Mouse (Mus musculus) erythroblast, adult 5-6 weeks (primary cell): ENCODE data around the gene Lmntd2. TPM values are rescaled to one million over a fixed set of nuclear protein-coding genes. Genes with fewer than 3 reads are reported as not detected.
A peak's percentile ranks its signal among the peaks of the same experiment; 100 is the strongest.
"Not testable (repeated sequence)": the region's sequence is repeated elsewhere in the genome, so short reads cannot be mapped to it uniquely, and the experiment has no call there.

Source experiments
- ATAC-seq: replicated peaks from 2 replicates; pipeline ENCODE4 v1.8.0; 2016; ENCODE audit warnings: moderate number of reproducible peaks, mild to moderate bottlenecking, moderate TSS enrichment, inconsistent platforms; ENCODE audit not compliant: poor library complexity, low FRiP score, severe bottlenecking
- total RNA-seq, 2 experiments: library from RNA; stranded (forward) in 1 of 2; stranded (reverse) in 1 of 2; fragments of 150-400 nt in 1 of 2; fragments of 200-764, 138-1000 nt in 1 of 2; gene quantifications; 2 replicates each; pipeline versions ENCODE4 v1.2.3 to v1.2.4; 2015 to 2017; ENCODE audit warnings: low replicate concordance in 2 of 2

Lmntd2 gene
- total RNA-seq (2015; ENCODE audit: low replicate concordance) (not detected in 2 replicates), total RNA-seq (2017; ENCODE audit: low replicate concordance) (0.17 and 1.7 TPM in 2 replicates)

DNA sequence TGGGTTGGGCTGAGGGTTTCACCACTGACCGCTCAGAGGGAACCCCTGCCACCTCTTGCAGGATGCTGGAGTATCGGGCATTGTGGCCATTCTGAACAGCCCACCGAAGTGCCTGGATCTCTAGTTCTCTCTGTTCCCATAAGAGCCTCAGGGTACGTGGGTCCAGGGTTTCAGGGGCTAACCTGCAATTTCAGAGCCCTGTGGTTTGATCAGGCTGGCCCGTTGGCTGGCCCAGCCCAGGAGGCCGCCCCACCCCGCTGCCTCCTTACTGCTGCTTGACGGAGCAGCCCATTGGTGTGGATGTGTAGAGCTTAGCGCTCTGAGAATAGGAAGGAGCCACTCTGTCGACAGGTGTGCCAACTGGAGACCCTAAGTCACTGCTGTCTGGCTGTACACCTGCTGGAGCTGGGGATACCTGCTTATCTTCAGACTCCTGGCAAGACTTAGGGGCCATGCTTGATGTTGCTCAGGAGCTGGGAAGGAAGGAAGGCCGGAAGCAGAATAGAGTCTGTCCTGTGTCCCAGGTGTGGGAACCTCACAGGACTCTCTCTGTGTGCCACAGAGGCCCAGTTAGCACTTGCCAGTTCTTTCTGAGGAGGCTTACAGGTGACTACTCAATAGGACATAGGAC lies at the start of gene Lmntd2:
Gene Lmntd2 (minus strand): TSS at position 476 of the 631 bp plus-strand sequence.
- ATAC-seq, result no peak

DNA sequence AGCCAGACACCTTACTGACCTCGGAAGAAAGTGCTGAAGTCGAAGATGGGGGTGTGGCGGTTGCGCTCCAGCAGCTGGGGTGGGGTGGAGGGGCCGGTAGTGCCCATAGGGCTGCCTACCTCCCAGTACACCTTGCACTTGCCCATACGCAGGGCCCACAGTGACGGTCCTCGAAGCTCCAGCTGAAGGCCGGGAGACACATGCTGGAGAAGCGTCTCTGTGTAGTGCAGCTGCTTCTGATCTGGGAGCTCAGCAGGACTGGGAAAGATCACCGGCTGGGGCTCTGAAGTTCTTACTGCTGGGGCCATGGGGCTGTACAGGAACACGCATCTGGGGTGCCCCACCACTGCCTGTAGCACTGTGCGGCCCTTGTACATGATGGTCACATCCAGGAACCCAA lies 49.8 kb upstream of the Lmntd2 start:
- ATAC-seq, result no peak

DNA sequence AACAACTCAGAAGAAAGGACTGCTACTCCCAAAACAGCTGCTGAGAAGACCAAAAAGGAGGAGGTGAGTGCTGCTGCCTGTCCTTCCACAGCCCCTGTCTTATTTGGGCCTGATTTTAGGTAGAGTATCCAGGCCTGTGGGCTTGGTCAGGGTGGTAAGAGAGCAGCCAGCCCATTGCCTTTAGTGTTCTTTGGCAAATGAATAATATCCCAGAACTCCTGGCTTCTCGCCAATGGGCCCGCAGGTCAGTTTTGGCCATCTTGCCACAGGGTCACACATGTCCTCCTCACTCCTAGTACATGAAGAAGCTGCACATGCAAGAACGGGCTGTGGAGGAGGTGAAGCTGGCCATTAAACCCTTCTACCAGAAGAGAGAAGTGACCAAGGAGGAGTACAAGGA lies 47.6 kb upstream of the Lmntd2 start:
- ATAC-seq, result no peak

DNA sequence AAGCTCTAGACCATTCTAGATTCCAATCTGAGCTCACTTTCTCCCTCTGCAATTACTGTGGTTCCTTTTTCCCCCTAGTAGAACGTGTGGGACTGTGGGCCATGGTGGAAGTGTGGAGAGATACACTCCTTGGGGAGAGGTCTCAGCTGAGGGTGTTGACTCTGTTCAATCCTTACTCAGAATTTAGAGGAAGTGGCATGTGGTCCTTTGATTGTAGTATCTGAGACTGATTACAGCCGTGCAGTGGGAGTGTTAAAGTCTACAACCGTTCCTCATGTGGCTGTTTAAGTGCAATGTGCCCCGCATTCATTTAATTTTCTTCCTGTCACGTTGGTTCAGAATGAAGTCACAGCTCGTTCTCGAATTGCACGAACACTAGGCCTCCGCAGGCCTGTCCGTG lies 42.3 kb upstream of the Lmntd2 start:
- ATAC-seq, result no peak

DNA sequence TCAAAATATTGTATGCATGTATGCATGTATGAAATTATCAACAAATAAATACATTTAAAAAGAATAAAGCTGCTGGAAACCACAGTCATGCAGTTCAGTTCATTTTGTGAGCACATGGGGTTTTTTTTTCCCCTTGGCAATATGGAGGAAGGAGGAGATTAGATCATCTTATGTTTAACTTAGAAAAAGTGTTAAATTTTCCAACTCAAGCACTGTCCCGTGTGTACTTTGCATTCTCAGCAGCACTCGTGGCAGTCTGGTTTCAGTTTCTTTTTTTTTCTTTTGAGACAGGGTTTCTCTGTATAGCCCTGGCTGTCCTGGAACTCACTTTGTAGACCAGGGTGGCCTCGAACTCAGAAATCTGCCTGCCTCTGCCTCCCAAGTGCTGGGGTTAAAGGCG lies 36.6 kb upstream of the Lmntd2 start:
- ATAC-seq, result not testable (repeated sequence)

DNA sequence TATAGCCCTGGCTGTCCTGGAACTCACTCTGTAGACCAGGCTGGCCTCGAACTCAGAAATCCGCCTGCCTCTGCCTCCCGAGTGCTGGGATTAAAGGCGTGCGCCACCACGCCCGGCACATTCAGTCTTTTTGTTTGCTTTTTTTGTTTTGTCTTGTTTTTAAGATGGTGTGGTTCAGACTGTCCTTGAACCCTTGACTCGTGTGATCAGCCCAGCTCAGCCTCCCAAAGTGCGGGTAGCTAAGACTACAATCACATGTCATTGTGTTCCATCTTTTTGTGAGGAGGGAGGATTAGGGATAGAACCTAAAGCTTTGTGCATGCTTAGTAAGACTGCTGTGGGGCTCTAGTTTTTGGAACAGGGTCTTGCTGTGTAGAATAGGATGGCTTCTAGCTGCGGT lies 17.7 kb upstream of the Lmntd2 start:
- no peak for ATAC-seq

DNA sequence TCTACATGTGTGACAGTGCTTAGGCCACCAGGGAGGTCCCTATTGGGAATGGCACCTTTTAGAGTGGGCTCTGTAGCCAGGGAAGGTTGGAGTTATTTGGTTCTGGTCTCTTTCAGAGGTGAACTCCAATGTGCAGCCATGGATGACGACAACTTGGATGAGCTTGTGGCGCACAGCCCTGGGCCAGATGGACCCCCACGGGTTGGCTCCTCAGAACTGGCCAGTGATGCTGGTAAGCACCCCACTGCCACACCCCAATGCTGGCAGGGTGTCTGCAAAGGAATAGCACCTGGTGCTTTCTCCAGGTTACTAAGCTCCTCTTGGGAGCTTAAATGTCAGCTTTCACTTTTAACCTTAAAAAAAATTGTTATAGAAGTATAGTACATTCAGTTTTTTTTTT lies 17.2 kb upstream of the Lmntd2 start:
- ATAC-seq, result no peak

DNA sequence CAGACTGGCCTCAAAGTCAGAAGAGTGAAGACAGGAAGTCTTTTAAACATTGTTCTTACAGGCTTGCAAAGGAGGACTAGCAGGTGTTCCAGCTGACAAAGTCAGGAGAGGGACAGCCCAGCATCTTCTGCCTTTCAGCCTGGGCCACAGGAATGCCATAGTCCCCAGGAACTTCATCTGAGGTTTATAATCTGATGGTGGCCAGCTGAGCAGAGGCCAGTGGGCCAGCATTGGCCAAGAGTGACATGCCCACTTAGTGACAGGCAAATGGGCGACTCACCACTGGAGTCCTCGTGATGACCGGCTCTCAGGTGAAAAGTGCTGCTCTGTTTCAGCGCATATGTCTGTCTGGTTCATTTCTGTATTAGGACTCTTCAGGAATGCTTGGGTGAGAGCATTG lies 16.7 kb upstream of the Lmntd2 start:
- no peak for ATAC-seq

DNA sequence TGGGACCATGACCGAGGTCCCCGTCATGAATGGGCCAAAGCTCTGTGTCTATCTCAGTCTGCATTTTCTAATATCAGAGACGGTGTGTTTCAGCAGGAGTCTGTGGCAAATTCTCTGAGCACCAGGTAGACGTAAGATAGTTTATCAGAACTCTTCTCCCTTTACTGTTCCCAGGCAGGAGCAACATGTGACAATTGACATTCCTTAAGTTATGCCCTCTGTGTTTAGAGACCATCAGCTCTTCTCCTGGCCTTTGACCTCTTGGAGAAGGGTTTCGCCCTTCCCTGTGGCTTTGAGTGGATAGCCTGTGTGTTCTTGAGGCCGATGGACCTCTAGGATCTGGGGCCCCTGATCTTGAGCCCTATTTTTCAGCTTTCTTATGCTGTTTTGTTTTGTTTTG lies 15.8 kb upstream of the Lmntd2 start:
- ATAC-seq, result no peak

DNA sequence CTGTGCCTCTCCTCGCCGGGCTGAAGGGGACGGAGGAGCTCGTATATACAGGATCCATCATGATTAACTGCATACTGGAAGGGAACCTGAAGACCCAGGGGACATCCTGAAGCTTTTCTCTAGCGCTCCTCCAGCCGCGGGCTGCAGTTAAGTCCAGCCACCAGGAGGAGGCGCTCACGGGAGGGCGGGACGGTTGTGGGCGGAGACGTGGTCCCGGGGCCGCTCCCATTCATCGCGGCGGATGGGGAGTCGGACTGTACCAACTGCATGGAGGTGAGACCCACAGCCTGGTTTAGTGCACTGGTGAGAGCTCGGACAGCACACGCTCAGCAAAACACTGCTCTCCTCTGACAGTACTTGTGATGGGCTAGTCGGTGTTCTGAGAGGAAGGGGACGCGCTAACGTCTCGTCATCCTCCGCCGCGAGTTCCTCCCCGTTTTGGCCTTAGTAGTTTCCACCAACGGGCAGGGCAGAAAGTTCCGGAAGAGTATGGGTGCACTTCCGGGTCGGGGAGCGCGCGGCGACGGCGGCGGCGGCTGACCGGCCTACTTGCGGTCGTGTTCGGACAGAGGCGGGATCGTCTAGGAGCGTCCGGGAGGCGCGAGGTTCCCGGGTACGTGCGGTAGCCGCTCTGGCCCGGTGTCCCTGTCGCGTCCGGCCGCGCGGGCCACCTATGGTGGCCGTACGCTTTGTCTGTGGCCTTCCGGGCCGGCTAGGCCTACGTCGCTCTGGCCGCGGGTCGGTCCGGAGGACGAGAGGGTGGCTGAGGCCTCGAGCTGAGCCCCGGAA lies 14.6 kb upstream of the Lmntd2 start, which contains the start of gene Phrf1:
Gene Phrf1 (plus strand): TSS at position 506 of the 789 bp plus-strand sequence.
- peak; percentile 94 for ATAC-seq

DNA sequence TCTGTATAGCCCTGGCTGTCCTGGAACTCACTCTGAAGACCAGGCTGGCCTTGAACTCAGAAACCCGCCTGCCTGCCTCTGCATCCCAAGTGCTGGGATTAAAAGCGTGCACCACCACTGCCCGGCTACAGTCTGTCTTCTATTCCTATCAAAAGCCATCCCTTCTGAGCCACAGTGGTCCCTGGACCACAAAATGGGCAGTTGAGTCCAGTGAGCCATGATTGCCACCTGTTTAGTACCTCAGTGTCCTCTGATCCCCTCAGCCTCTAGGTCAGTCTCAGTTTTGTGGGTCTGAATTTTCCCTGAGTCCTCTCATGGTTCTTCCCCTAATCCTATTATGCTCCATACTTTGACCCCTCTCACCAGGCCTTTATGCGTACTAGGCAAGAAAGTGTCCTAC lies 13.9 kb upstream of the Lmntd2 start:
- ATAC-seq, result no peak

DNA sequence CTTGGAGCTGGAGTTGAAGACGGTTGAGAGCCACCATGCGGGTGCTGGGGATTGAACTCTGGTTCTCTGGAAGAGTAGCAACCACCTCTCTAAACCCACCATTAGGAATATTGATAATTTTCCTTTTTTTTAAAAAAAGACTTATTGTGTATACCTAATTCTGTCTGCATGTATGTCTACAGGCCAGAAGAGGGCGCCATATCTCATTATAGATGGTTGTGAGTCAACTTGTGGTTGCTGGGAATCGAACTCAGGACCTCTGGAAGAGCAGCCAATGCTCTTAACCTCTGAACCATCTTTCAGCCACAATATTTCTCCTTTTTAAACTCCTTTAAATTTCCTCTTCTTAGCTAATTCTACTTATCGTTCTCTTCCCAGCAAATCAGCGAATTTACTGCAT lies 12.7 kb upstream of the Lmntd2 start:
- ATAC-seq, result no peak

DNA sequence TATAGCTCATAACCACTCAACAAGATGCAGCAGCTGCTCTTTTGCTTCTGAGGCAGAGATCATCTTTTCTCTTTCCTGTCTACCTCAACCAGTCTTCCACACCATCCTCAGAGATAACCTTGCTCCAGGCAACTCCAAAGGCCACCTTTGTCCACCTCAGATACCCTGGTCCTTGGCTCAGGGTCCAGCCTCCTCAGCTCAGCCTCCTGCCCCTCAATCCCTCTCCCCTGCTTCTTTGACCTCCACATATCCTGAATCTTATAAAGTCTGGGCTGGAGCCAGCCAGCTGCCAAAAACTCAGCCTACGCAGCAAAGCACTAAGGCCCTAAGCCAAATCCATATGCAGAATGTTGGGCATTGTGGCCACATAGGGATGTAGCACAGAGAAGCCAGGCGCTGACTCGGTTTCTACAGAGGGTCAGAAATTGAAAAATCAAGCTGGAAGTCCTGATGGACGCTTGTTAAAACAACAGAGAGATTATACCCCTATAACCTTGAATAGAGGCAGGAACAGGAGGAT lies 8.9 kb upstream of the Lmntd2 start:
- no peak for ATAC-seq

DNA sequence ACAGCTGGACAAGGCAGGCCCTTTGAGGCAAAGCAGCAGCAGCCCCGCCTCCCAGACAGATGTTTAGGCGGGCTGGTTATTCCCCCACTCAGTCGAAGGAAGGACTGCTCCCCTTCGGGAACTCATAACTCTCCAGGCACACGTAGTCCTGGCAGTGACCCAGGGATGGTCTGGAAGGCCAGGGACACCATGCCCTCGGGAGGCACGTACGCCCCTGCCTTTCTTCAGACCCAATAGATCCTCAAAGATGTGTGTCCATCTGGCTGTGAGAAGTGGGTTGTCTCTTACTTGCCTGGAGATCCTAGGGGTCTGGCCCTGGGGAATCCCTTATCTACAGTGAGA lies 8.2 kb upstream of the Lmntd2 start:
- no peak for ATAC-seq

DNA sequence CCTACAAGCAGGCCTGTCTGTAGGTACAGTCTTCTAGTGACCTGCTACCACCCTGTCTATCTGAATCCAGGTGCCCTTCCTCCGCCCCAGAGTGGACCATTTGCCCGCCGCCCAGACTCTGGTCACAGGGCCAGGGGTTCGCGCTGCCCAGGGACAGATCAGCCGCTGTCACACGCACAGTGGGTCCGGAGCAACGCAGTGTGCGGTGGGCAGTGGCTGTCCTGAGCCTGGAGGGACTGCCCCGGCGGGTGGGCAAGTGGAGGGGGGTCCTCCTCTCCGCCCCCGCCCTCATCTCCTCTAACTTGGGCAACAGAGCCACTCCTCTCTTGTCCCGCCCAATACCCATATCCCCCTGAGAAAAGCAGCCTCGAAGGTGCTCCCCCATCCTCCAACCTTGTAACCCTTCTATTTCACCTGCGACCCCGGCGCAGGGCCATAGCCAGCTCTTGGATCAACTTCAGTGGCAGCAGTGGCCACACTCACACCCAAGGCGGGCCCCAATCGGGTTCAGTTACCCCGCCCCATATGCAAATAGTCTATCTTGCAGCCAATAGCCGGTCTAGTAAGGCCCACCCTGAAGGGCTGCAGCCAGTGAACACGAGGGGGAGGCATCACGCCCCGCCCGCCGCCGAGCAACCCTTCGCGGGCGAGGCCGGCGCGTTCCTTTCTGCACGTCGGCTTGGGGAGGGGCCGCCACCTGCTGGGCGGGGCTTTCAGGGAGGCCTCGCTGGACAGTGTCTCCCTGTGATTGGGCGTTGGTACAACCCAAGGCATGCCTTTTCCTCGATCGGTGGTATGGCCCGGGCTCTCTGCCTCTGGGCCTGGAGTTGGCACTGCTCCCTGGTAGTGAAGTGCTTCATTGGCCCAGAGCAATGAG lies 7.6 kb upstream of the Lmntd2 start:
- peak; percentile 87 for ATAC-seq

DNA sequence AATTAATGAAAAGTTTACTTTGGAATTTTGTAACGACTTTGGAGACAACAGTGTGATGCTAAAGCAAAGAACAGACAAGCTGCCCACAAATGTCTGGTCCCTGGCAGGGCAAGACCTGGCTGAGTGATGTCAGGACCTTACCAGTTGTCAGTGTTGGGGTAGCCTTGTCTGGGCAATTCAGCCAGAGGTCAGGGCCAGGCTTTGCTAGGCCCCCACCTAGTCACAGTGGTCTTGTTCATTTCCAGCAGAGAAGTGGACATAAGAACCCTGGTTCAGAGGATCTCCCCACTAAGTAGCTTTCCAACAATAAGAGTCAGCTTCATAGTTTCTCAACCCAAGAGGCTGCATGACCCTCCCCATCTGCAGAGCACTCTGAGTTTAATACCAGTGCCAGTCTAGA lies 6.5 kb upstream of the Lmntd2 start:
- ATAC-seq, result no peak

DNA sequence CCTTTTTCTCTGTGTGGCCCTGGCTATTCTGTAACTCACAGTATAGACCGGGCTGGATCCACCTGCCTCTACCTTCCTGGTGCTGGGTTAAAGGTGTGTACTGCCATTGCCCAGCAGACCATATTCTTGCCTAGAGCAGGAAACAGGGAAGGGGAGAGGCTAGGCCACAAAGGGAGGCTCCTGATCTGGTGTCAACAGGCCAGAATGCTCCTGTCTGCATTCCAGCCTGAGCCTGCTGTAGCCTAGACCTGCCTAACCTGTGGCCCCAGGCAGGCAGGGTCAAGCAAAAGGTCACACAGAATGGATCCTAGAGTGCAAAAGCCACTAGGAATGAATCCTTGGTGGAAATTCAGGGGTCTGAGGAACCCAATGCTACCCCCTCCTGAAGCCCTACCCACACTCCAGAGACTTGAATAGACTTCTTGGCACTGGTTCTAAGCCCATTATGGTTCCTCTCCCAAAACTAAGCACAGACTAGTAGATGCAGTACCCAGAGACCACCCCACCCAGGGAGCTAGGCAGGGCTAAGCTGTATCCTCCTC lies 5.7 kb upstream of the Lmntd2 start:
- no peak for ATAC-seq

DNA sequence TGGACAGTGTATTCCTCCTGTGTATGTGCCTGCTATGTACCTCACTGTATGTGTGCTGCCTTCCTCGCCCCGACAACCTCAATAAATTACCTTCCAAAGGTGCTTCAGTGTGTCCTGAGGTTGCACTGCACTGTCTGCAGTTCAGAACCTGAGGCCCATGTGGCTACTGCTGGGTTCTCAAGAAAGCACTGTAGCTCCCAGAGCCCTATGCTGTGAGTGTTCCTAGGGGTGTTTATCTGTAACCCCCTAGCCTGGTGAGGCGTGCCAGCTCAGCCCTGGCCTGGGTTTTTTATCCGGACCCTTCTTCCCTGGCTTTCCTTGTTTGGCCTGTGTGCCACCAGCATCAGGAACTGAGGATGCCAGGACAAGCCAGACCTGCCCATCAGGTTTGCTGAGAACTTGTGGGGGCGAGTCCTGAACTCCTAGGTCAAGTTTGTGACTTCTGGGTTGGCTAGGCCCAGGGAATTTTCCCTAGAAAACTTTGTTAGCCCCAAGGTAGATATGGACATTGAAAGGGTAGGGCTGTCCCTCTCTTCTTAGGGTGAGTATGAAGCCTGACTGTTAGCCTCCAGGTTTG lies 4.8 kb upstream of the Lmntd2 start:
- ATAC-seq, result no peak

DNA sequence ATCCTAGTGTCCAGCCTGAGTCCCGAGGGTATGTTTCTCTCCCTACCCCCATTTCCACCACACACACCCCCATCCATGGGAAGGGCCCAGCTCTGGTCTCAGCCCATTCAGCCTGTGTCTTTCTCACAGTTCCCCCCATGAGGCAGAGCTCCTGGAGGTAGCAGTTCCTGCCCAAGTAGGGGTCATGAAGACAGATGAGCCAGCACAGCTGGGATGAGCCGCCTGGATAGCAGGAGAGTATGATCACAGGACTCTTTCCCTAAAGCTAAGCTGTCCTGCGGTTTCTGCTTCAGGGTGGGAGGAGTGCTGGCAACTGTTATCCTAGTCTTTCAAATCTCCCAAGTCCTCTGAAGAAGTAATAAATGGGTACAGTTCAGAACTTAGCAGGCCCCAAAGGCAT lies 4.3 kb upstream of the Lmntd2 start:
- no peak for ATAC-seq
